Mouse (Mus musculus) T-helper 2 cell (primary cell): ENCODE measurements around the gene Pla2g12a.

Experiments used
- in situ Hi-C: fragments of 300-600 bp; cut with MboI, MseI; formaldehyde crosslinking; loops from one replicate; pipeline ENCODE4 v1.15.1; 2025; ENCODE audit warnings: high pct_unique_total_duplicates

Gene Pla2g12a

DNA sequence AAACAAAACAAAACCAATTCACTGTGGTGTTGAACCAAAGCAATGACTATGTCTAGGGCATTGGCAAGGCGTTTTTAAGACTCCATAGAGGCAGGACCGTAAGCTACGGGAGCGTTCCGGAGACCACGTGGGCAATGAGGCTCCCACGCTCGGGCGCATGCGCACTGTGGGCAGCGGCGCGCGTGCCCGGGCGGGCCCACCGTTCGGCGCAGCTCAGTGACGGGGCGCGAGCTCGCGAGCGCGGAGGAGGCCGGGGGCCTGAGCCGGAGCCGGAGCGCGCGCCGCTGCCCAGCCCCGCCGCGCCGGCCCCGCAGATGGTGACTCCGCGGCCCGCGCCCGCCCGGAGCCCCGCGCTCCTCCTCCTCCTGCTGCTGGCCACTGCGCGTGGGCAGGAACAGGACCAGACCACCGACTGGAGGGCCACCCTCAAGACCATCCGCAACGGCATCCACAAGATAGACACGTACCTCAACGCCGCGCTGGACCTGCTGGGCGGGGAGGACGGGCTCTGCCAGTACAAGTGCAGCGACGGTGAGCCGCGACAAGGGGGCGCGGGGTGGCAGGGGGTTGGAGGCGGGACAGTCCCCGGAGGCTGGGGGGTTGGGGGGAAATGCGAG, at the start of gene Pla2g12a:
Gene Pla2g12a (plus strand): TSS at position 202 of the 617 bp plus-strand sequence.
- in situ Hi-C loops, result no loop called here

DNA sequence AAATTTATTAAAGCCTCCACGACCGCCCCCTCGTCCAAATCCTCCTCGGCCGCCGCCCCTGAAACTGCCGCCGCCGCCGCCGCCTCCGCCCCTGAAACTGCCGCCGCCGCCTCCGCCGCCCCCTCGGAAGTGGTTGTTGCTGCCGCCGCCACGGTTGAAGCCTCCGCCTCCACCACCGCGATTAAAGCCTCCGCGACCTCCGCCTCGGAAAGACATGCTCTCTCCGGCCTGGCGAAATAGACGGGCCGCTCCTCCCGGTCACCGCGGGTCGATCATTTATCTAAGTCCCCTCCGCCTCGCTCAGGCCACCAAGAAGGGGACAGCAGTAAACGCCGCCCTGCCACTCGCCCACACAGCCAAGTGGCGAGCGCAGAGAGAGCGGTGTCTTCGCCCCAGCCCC, 47.8 kb upstream of the Pla2g12a start:
- in situ Hi-C loops, result no loop called here

DNA sequence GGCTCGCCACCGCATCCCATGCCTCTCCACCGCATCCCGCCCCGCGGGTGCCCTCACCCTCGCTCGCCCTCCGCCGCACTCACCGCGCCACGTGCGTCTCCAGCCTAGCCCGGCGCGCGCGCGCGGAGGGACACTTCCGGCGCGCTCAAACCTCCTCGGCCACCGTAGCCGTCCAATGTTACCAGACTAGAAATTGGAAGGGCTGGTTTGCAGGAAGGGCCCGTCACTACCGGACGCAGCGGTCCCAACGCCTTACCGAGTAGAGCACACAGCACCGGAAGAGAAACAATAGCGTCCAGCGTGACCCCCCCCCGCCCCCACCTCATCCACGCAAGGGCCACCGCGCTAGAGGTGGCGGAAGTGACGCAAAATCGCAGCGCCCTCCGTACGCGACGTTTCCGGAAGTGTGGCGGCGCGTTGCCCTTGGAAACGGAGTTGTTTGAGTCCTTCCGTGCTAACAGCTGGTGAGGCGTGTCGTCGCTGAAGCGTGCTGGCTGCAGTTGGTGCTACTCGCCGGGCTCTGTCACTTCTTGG, 47.3 kb upstream of the Pla2g12a start, which contains the start of gene Gar1:
Gene Gar1 (minus strand): TSS at position 362 of the 534 bp plus-strand sequence.
- in situ Hi-C loops, result no loop called here

DNA sequence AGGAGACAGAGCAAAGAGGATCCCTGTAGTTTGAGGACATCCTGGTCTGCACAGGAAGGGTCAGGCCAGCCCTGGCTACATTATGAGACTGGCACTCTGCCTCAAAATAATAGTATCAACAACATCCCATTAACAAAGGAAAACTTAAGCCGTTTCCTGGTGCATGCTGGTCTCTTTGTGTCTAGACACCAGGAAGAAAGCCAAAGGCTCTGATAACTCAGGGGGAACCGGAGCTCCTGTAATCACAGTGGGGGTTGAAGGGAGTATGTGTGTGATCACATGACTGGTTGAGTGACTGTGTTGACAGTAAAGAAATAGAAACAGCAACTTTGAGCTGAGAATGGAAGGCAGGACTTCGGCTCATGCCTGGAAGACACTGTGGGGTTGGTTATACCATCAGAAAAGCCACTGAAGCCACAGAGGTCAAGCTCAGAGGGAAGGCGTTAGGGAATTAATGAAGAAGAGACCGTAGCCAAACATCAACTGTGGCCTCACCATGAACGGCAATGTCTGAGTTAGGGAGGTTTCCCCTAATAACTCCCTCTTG, 42.9 kb upstream of the Pla2g12a start, which contains the start of gene Cfi:
Gene Cfi (plus strand): TSS at position 497 of the 547 bp plus-strand sequence.
- in situ Hi-C loops, result no loop called here

DNA sequence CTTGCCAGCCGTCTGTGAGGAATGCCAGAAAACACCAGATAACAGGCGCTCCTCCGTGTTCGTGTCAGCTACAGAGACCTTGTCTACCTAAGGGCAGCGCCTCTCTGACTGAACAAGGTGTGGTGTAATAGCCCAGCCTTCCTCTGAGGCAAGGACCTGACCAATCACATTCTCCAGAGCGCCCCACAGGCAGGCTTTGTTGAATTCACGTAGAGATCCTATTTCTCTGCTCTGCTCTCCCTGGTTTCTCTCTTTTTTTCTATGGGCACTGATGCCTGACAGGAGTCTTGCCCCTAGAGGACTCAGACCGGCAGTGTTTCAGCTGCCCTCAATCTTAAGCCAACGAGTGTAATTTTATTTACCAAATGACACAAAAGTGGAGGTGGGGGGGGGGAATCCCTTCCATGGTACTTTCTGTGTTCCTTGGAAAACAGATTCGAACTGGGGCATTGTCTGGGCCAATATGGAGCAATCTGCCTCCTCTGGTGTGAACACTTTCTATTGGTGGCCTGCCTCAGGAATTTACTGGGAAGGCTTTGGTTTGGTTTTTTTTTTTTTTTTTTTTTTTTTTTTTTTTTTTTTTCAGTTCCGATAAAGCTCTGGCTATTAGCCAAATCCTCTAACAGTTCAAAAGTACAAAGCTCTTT, 42.2 kb upstream of the Pla2g12a start:
- in situ Hi-C loops, result no loop called here

DNA sequence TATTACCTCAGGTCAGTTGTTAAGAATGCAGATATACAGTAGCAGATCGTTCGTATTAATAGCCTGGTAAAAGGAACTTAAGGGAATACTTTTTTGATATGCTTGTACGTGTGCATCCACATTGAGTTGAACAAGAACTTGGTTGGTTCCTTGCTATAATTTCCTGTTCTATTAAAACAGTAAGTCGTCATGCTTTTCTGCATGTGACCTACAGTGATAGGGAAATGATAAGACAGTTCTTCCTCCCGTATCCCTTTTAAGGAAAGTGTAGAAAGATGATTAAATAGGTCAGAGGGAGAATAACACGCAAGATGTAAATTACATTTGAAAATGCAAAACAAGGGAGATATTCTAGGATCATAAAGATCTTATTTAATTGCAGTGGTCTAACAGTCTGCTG, 41.4 kb upstream of the Pla2g12a start:
- in situ Hi-C loops, result no loop called here

DNA sequence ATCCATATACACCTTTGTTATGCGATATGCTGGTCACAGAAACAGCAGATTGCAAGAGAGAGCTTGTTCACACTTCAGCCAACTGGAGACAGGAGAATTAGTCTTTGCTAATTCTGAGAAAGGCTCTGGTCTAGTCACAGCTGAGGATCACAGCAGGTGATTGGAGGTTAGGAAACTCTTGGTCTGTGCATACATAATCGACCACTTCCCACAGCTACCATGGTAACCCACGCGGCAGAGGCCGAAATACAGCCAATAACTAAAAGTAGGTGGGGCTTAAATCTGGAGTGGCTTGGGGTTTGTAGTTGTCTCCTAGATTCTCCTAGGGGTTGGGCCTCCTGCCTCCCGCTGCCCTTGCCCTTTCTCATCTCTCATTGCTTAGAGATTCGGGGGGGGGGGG, 40.4 kb upstream of the Pla2g12a start:
- in situ Hi-C loops, result no loop called here

DNA sequence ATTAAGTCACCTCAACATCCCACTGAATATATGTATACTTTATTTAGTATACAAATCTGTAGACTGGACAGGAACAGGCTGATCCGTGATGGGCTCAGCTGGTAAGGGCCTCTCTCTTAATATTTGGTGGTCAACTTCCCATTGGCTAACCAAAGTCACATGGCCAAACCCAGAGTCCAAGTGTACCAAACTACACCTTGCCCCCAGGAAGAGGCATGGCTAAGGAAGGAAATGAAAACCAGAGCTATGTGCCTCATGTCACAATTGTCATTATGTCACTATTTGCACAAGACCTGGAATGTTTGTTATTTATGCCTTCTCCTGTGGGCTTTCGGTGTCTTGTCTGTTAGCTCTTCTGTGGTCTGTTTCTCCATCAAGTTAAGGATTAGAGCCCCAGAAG, 32.5 kb upstream of the Pla2g12a start:
- in situ Hi-C loops, result no loop called here

DNA sequence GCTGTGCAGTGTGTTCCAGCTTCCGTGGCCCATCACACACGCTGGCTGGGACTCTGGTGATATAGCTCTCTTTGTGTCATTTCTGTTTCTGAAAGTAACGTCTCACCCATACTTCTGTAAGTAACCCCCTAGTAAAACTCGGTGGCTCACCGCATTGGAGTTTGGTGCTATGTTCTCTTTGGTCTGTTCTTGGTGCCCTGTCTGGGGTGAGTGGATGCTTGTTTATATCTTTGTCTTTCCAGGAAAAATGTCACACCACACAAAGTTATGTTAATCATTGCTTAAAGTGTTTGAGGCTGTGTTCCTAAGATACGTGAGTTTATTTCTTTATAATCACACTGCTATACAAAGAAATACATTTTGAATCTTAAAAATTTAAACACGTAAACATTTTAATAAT, 31.6 kb upstream of the Pla2g12a start:
- in situ Hi-C loops, result no loop called here

DNA sequence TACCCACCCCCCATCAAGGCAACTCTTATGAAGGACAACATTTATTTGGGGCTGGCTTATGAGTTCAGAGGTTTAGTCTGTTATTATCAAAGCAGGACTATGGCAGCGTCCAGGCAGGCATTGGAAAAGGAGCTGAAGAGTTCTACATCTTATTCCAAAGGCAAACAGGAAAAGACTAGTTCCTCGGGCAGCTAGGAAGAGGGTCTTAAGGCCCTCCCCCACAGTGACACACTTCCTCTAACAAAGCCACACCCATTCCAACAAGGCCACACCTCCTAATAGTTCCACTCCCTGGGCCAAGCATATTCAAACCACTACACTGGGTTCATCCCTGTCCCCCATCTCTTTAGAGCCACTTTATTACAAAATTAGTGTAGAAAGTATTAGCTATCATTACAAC, 15.8 kb upstream of the Pla2g12a start:
- in situ Hi-C loops, result no loop called here

DNA sequence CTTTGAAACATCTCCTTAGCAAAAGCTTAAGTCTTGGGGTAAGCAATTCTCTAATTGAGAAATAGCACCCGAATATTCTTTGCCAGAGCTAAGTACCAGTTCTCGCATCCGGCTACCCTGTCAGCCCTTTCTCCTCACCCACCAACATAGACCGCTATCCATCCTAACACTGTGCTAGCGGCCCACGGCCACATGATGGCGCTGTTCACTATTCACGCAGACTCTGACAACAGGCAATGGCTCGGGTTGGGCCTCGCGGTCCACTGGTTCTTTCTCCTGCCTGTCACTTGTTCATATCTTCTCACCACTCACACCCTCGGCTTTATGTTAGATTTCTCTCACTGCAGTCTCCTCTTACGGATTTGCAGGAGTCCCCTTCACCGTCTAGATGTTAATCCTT, 14.7 kb upstream of the Pla2g12a start:
- in situ Hi-C loops, result no loop called here

DNA sequence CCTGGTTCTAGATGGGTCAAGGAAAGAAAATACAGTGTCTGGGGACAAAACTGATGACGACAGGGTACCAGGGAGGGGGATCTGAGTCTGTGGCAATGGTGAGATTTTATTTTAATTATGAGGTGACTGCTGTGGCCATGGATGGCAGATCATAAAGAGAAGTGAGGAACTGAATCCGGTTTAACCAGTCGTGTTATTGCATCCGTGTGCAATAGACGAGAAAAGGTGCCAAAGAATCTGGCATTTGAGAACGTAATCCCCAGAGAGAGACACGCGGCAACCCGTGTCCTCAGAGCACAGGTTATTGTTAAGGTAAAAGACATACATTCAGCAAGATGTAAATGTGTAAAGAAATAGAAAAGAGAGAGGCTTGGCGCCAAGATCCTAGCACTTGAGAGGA, 1.1 kb upstream of the Pla2g12a start:
- in situ Hi-C loops, result no loop called here

DNA sequence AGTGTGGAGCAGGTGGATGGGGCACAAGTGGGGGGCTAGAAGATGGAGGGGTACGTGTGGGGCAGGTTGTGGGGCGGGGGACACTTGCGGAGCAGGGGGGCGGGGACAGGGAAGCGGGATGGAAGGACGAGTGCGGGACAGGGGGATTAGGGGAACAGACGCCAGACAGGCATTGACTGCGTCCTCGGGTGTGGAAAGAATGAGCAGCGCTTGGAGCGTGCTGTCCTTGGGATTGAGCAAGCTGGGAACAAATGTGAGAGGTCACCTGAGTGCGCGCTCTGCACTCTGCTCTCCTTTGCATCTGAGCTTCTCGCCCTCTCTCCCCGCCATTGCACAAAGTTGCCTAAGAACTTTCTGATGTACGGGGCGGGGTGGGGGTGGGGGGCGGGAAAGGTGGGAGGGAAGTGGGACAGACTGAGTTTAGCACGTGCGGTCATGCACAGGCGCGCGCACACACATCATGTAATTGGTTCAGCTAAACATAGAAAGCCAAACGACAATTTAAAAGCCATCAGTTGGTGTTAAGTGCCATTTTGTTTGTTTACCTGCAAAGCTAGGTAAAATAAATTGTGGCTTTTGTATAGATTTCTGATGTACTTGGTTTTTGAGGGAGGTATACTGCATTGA, 838 bp downstream of the Pla2g12a start:
- in situ Hi-C loops, result no loop called here

DNA sequence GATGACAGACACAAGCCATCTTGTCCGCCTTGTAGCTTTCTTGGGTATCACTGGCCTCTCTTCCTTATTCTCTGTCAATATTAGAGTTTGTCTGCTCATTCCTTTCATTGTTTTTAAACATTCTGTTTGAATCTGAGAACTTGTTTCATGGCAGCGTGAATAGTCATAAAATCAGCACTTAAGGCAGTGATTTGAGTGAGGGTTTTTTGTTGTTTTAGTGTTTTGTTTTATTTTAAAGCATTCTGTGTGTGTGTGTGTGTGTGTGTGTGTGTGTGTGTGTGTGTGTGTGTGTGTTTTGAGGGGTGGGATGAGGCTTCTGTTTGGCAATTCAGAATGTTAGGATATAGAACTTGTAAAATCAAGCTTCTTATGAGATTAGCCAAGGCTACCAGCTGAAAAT, 1.5 kb downstream of the Pla2g12a start:
- in situ Hi-C loops, result no loop called here

DNA sequence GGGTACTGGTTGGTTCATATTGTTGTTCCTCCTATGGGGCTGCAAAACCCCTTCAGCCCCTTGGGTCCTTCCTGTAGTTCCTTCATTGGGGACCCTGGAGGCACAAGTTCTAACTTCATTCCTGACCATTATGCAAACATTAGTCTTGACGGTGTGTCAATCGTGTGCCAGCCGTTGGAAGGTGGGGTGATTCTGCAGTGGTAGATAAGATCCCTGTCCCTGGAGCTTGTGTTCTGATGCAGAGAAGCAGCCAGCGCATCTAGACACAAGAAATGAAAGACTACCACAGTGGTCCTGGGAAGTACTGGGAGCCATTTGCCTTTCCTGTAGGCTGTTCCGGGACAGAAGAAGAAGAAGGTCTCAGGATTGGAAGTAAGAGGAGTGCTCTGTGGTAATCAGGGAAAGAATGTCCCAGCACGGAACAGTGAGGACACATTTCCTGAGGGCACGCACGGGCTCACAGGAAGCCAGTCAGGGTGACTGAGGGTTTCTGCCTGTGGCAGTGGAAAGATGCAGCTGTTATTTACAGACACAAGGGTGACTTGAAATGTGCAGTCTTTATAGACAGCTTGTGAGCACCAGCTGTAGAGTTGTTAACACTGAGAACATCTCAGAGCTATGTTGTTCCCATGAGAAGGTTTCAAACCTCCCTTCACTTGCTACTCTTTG, 2.7 kb downstream of the Pla2g12a start:
- in situ Hi-C loops, result no loop called here

DNA sequence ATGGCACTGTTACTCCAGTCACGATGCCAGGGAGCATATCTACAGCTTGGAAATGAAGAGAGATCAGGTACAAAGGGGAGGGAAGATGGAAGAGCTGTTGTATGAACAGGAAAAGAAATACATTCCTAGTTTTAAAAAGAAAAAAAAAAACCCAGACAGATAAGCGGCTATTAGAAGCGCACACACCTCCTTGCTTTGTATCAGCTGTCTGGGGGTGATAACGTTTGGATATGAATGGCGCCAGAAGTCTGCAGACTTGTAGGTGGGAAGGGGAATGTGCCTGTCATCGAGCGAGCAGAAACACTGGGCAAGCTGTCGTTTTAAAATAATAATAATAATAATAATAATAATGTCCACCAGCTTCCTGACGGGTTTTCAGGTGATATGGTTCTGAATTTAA, 7.2 kb downstream of the Pla2g12a start:
- in situ Hi-C loops, result no loop called here

DNA sequence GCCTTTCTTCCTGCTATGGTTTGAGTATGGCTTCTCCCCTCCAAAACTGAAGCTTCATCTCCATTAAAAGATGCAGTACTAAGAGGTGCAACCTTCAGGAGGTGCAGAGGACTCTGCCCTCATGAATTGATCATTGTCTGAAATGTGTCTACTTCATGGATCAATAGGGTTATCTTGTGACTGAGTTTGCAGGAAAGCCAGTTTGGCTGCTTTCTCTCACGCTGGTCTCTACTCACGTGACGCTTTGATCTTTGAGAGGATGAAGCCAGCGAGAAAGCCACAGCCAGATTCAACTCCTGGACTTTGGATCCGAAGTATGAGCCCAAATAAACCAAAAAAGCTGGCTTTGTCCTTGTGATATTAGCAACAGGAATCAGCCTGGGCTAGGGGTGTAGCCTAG, 8.0 kb downstream of the Pla2g12a start:
- in situ Hi-C loops, result no loop called here

DNA sequence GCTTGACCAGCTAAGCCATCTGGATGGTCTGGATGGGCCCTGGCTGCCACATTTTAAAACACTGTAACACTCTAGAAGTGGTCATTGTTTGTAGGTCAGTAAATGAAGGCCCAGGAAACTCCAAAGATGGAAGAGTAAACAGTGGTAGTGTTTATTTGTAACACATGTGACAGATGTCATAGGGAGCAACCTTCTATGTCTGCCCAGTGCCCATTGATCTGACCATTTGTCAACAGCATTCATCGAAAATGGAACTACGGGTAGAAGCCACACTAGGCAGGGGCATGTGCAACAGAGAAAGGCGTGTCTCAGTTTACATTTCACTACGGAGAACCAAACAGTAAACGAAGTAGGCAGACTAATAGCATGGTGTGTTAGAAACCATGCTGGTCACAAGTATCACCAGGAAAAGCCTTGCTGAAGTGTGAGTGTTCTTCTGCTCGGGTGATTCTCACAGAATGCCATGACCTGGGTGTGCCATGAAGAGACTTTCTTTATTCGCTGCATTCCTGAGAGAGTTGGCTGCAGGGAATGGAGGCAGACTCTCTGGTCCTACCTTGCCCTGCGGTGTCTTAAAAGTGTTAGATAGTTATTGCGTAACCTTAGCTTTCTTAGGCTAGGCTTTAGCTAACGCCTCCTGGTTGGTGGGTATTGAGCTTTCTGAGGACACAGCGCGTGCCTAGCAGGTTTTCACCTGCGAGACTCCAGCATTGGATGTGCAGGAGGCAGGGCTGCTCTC, 9.5 kb downstream of the Pla2g12a start:
- in situ Hi-C loops, result no loop called here

DNA sequence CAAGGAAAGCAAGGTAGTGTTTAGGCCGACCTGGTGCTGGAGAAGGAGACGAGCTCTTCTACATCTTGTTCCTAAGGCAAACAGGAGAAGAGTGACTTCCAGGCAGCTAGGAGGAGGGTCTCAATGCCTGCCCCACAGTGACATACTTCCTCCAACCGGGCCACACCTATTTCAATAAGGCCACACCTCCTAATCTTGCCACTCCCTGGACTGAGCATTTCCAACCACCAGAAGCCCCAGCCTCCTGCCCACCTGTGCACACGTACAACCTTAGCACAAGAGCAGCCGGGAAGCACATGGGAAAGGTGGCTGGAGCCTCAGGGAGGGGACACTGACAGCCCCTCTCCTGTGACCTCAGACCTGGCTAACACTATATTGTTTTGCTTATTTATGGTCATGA, 13.6 kb downstream of the Pla2g12a start:
- in situ Hi-C loops, result no loop called here

DNA sequence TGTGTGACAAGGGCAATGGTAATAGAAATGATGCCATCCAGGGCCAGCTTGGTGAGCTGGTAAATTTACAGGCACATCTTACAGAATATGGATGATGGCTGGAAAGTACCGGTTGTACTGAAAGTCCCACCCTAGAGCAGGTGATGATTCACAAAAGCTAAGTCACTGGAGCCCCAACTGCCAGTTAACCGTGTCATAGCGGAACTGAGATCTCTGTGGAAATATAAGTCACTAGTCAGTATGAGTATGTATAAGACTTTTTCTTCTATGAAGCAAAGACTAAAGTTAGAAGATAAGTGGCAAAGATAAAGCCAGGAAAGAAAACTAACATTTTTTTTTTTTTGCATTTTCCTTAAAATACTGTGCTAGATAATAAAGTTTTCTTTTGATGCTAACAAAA, 14.7 kb downstream of the Pla2g12a start:
- in situ Hi-C loops, result no loop called here

DNA sequence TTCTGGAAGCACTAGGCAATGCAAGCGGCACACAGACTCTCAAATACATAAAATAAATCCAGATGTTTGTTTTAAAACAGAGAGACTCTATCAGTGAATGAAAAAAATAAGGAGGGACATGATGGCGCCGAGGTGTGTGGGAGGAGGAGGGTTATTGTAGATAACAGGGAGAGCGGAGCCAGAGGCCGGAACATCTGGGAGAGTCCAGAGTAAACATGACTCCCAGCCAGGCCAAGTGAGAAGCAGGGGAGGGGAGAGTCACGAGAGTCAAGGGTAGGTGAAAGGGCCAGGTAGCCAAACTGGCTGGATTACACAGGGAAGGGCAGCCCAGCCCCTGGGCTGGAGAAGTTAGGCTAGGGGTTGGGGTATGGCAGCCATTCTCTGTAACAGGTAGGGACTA, 18.2 kb downstream of the Pla2g12a start:
- in situ Hi-C loops, result no loop called here
